Mouse (Mus musculus) limb, embryonic 15.5 days (tissue): ENCODE data around the gene Fbxw5. TPM values are rescaled to one million over a fixed set of nuclear protein-coding genes. Genes with fewer than 3 reads are reported as not detected.
A peak's percentile ranks its signal among the peaks of the same experiment; 100 is the strongest.

Experiments
- ATAC-seq: fragments of 200-750 bp; cut with Nextera tagmentation; 2 replicates; pipeline ENCODE4 v1.8.0; 2017; ENCODE audit warnings: low read depth, moderate TSS enrichment; ENCODE audit not compliant: insufficient number of reproducible peaks, low FRiP score, low TSS enrichment
- H3K27ac ChIP-seq: fragments of 300-500 bp; sonication (generic); 2 replicates; pipeline ENCODE4 v1.5.1; 2015; ENCODE audit warnings: moderate library complexity, mild to moderate bottlenecking, inconsistent platforms
- H3K27me3 ChIP-seq: fragments of 300-500 bp; sonication (generic); 2 replicates; pipeline ENCODE4 v1.6.1; 2015; ENCODE audit warnings: inconsistent platforms
- H3K36me3 ChIP-seq: fragments of 300-500 bp; sonication (generic); 2 replicates; pipeline ENCODE4 v1.6.1; 2015; ENCODE audit warnings: inconsistent platforms
- H3K4me1 ChIP-seq: fragments of 300-500 bp; sonication (generic); 2 replicates; pipeline ENCODE4 v1.6.1; 2015; ENCODE audit warnings: inconsistent platforms
- H3K4me2 ChIP-seq: fragments of 300-500 bp; sonication (generic); 2 replicates; pipeline ENCODE4 v1.6.1; 2015; ENCODE audit warnings: mild to moderate bottlenecking, inconsistent platforms
- H3K4me3 ChIP-seq: fragments of 300-500 bp; sonication (generic); 2 replicates; pipeline ENCODE4 v1.5.1; 2015; ENCODE audit warnings: mild to moderate bottlenecking, inconsistent platforms
- H3K9ac ChIP-seq: fragments of 300-500 bp; sonication (generic); 2 replicates; pipeline ENCODE4 v1.6.1; 2015; ENCODE audit warnings: inconsistent platforms
- H3K9me3 ChIP-seq: fragments of 300-500 bp; sonication (generic); 2 replicates; pipeline ENCODE4 v1.6.1; 2016; ENCODE audit warnings: inconsistent platforms
- WGBS: fragments of 180-500 bp; shearing (Covaris S2); methylation state at CpG from one replicate; pipeline ENCODE4 v1.1.7; 2015; 5-methylcytosine and 5-hydroxymethylcytosine counted together
- polyA plus RNA-seq: library from polyadenylated mRNA; unstranded; fragments of >200 nt; fragmentation: Nextera tagmentation; extraction: Ambion mirVana; gene quantifications from 2 replicates; pipeline ENCODE4 v1.2.1, GENCODE M21; 2015

Fbxw5 gene
- polyA plus RNA-seq, 1 experiment from 2014 or later = 73.0 TPM

DNA sequence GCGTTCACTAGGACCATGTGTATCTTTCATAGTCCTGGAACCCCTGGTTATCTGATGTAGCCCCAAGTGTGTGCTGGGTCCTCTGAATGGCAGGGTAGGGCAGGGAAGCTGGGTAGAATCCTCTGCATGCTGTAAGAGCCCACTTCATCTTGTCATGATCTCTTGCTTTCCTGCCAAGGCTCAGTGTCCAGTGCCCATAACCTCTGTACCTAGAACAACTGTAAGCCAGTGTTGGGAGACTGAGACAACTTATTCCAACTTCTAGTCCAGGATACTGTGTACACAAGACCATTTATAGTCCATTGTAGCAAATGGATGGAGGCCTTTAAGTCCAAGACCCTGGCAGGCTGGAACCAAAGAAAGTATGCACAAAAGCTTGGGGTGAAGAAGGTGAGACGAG lies 35.3 kb upstream of the Fbxw5 start:
- Histone ChIP-seq H3K27me3 (no peaks in the 10 kb centered on the region), H3K9ac (no peak overlapping the region), H3K4me2 (no peak overlapping the region), H3K36me3 (no peaks in the 10 kb centered on the region), H3K4me1 (peaks cover 33% of the 10 kb centered on the region), H3K9me3 (no peaks in the 10 kb centered on the region), H3K4me3 (no peak overlapping the region), H3K27ac (no peak overlapping the region)
- ATAC-seq = no peak
- WGBS = 81% methylated on average over 2 of the region's 2 CpGs

DNA sequence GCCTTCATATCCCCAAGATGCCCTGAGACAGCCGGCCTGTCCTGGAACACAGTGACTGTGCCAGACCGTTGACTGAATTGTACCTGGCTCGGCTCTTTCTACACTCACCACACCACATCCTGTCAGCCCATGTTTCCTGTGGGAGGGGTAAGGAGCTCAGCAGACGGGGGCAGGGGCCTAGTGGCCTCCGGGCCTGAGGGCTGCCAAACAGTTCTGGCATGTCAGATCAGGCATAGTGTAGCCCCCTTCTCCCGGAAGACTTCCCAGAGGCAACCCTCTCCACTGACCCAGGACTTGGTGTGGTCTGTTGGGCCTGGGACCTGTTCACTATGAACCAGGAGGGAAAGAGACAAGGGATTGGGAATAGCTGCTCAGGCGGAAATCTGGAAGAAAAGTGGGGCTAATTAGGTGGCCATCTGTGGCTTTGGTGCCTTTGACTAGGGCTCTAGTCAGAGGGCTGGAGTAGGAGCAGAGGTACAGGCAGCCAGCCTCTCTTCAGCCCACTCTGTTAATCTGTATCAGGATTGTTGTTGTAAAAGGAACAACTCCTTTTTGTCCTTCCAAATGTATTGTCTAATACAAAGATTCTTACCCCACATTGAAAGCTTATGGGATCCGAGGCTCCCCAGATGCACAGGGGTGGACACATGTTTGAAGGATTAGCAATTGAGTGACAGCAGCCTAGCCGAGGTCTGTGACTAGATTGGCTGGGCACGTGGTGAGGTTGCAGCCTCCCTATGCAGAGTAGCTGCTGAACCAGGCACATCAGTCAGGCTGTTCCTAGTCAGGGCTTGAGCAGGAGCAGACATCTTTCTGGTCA lies 34.5 kb upstream of the Fbxw5 start:
- Histone ChIP-seq H3K27me3 (no peaks in the 10 kb centered on the region), H3K4me2 (no peak overlapping the region), H3K36me3 (no peaks in the 10 kb centered on the region), H3K9me3 (no peaks in the 10 kb centered on the region), H3K27ac (peak overlapping the region; percentile 22; the same call in 1 of the 2 replicates), H3K4me1 (peaks cover 30% of the 10 kb centered on the region), H3K9ac (no peak overlapping the region), H3K4me3 (no peak overlapping the region)
- WGBS = 33% methylated on average over 10 of the region's 10 CpGs
- no peak for ATAC-seq

DNA sequence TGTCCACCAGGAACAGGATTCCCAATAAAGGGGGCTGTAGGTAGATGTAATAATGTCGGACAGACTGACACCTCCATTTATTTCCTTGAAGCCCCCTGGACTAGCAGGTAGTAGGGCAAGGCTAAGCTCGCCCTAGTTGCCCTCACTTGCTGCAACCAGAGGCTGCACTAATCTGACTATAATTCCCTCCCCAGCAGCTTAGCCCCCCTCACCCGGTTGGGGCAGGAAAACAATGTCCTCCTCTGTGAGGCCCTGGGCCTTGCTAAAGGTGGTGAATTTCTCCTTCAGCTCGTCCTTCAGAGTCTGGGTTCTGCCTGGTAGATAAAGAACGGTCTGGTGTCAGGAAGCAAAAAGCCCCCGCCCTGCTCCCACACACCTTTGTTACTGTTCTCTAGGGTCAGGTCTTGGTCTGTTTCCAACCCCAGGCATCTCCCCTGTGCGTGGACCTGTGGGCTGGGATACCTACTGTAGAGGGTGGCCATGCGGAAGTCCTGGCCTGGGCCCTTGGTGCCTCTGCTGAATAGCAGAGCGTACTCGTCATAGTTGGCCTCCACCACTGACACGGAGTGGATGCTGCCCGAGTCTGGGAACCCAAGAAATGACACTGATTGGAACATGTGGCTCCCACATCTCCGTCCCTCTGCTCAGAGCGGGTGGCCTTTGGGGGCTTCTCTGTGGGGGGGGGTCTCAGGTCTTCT lies 32.8 kb upstream of the Fbxw5 start:
- H3K4me3 ChIP-seq = no peak overlapping the region
- H3K4me2 ChIP-seq = no peak overlapping the region
- 76% methylated on average over 14 of the region's 14 CpGs for WGBS
- peaks cover 19% of the 10 kb centered on the region for H3K4me1 ChIP-seq
- H3K36me3 ChIP-seq = no peaks in the 10 kb centered on the region
- no peaks in the 10 kb centered on the region for H3K27me3 ChIP-seq
- H3K27ac ChIP-seq = no peak overlapping the region
- H3K9ac ChIP-seq = no peak overlapping the region
- no peaks in the 10 kb centered on the region for H3K9me3 ChIP-seq
- no peak for ATAC-seq

DNA sequence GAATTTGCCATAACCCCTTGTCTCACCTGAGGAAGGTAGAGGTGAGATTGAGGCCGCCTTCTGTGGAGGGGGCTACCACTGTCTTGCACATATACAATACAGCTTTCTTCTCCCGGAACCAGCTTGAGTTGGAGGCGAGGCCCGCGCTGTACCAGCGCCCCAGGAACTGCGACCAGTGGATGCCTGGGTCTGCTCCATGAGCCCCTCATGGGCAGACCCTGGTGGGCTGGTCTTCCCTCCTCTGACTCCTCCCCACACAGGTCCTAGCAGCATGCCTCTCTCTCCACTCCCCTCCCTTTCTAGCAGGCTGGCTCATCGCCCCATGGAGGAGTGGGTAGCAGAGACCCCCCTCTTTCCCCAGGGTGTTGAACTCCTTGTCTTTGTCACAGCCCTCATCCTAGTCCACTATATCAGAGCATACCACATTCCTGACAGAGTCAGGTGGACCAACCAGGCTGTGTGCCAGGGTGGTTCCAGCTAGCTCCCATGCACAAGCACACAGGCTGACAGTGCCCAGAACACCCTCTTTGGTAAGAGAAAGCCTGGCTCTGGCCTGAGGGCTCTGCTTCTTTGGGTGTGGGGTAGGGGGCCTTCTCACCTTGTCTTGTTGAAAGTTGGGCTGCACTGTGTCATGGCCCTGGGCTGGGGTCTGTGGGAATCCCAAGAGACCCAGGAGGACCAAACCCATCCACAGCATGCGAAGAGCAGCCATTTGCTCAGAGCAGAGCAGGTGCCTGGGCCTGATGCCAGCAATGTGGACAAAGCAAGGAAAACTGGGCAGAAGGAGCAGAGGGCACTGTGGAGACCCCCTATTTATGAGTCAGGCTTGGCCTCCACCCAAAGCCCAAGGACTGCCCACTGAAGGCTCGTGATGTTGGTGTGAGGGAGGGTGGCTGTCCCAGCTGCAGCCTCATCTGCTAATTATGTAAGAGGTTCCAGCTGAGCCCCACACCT lies 31.3 kb upstream of the Fbxw5 start:
- peaks cover 19% of the 10 kb centered on the region for H3K4me1 ChIP-seq
- ATAC-seq = no peak
- no peak overlapping the region for H3K9ac ChIP-seq
- WGBS = 65% methylated on average over 10 of the region's 10 CpGs
- no peaks in the 10 kb centered on the region for H3K27me3 ChIP-seq
- H3K9me3 ChIP-seq = no peaks in the 10 kb centered on the region
- no peaks in the 10 kb centered on the region for H3K36me3 ChIP-seq
- H3K4me2 ChIP-seq = no peak overlapping the region
- no peak overlapping the region for H3K4me3 ChIP-seq
- H3K27ac ChIP-seq = no peak overlapping the region

DNA sequence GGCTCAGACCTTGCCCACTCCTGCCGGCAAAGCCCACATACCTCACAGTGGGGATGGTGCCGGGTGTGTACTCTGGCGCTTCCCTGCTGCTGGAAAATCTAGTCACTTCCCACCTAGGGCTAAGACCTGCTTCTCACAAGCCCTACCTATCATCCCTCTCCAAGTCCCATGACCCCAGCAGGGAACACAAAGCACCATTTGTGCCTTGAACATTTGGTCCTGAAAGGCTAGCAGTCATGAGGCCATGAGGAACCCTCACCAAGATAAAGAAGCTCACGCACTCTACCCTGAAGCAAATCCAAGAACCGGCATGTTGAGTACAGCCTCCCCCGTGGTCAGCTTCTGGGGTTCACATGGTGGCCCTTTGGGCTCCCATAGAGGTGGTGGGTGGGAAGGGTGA lies 30.6 kb upstream of the Fbxw5 start, which contains the start of gene Ptgds:
Gene Ptgds, minus strand, starts transcription at position 78 of the 400 bp plus-strand sequence.
- Histone ChIP-seq H3K4me2 (no peak within 1 kb of the TSS), H3K9ac (no peak within 1 kb of the TSS), H3K27me3 (no peaks in the 10 kb centered on the region), H3K36me3 (no peaks in the 10 kb centered on the region), H3K4me3 (no peak within 1 kb of the TSS), H3K4me1 (peaks cover 19% of the 10 kb centered on the region), H3K27ac (no peak within 1 kb of the TSS), H3K9me3 (no peaks in the 10 kb centered on the region)
- ATAC-seq = no peak
- WGBS = 51% methylated on average over 6 of the region's 6 CpGs

DNA sequence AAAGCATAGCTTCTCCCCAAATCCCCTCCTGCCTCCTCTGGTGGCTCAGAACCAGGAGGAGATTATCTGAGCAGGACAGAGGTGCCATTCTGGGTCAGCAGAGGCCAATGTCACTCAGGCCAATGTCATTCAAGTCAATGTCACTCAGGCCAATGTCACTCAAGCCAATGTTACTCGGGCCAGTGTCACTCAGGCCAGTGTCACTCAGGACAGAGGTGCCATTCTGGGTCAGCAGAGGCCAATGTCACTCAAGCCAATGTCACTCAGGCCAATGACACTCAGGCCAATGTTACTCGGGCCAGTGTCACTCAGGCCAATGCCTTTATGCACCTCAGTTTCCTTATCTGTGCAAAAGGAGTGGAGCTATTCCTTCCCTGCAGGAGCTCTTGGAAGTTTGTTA lies 28.0 kb upstream of the Fbxw5 start:
- H3K36me3 ChIP-seq = no peaks in the 10 kb centered on the region
- no peak overlapping the region for H3K4me3 ChIP-seq
- H3K27ac ChIP-seq = no peak overlapping the region
- H3K9ac ChIP-seq = no peak overlapping the region
- peaks cover 14% of the 10 kb centered on the region for H3K4me1 ChIP-seq
- ATAC-seq = no peak
- no peak overlapping the region for H3K4me2 ChIP-seq
- no peaks in the 10 kb centered on the region for H3K9me3 ChIP-seq
- WGBS = 78% methylated on average over 2 of the region's 2 CpGs
- H3K27me3 ChIP-seq = no peaks in the 10 kb centered on the region

DNA sequence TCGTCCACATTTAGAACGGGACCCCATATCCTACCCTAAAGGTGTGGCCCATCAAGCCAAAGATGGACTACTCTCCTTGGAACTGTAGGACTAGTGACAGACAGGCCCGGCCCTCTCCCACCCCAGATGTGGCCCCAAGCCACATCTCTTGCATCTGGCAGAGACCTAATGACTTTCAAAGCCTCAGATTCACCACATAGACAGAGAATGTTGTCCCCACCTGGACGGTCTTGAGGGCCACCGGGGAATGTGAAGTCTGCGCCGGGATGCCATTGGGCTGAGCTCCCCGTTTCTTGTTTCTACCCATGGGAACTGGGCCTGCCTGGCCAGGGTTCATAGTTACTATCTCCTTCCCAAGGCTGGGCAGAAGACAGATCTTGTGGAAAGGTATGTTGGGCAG lies 23.0 kb upstream of the Fbxw5 start:
- no peaks in the 10 kb centered on the region for H3K9me3 ChIP-seq
- H3K27me3 ChIP-seq = no peaks in the 10 kb centered on the region
- no peaks in the 10 kb centered on the region for H3K4me1 ChIP-seq
- no peak overlapping the region for H3K9ac ChIP-seq
- H3K27ac ChIP-seq = no peak overlapping the region
- H3K4me2 ChIP-seq = no peak overlapping the region
- WGBS = 83% methylated on average over 8 of the region's 8 CpGs
- H3K4me3 ChIP-seq = no peak overlapping the region
- ATAC-seq = no peak
- no peaks in the 10 kb centered on the region for H3K36me3 ChIP-seq

DNA sequence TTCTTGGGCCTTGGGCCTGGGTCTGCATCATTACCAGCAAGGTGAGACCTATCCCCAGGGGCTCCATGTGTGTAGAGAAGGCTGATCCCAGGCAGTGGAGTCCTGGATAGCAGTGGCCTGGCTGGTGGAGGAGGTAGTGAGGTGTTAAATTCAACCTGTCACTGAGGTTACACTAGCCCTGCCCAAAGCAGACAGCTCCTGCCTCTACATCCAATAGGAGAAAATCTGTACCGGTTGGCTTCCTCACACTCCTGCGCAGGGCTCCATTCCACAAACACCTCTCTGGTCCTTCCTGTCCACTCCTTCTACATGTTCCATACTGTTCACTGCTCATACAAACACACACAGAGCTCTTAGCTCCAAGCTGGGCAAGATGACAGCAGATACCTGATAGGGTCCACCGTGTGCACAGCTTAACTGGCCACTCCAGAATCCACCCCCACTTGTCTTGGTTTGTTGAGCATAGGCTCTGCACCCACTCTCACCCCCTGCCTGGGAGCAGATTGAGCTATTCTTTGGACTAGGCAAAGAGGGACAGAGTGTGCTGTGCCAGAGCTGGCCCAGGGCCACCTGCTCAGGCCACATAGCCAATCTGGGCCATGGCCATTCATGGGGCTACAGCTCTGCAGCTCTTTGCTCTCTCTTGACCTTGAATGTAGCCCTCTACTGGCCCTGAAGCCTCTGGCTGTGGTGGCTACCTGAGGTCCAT lies 22.4 kb upstream of the Fbxw5 start:
- WGBS = 83% methylated on average over 3 of the region's 3 CpGs
- Histone ChIP-seq H3K27ac (no peak overlapping the region), H3K9me3 (no peaks in the 10 kb centered on the region), H3K36me3 (no peaks in the 10 kb centered on the region), H3K4me1 (no peaks in the 10 kb centered on the region), H3K4me2 (no peak overlapping the region), H3K4me3 (no peak overlapping the region), H3K9ac (no peak overlapping the region), H3K27me3 (no peaks in the 10 kb centered on the region)
- ATAC-seq = no peak; the same call in 1 of the 2 replicates

DNA sequence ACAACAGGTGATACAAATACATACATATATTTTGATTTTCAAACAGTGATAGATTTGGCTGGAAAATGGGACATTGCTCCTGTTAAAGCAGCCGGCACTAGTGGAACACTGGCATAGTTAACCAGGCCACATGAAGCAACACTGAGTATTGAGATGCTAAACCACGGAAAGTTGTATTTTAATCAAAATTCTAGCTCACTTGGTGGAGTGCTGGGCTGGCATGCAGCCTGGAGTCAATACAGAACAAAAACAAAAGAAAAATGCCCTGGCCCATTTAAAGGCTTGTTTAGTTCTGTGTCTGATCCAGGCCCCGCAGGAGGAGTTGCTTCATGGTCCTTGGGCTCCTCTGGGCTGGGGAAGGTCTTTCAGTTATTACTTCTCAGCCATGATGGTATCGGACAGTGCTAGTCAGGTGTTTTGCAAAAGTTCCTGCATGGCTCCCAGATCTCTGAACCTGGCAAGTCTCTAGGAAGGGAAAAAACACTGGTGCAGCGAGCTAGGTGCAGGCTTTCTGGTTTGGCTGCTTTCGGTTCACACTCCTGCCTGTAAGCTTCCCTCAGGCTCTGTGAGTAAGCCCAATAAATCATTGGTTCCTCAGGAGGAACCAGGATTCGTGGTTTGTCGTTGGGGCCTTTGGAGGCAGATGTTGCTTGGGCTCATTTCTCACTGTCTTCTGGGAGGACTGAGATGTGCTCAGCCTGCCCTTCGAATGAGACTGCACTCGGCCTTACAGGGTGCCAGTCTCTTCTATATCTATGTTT lies 20.8 kb upstream of the Fbxw5 start:
- Histone ChIP-seq H3K9me3 (no peaks in the 10 kb centered on the region), H3K27ac (peak overlapping the region; percentile 71), H3K4me1 (no peaks in the 10 kb centered on the region), H3K36me3 (no peaks in the 10 kb centered on the region), H3K27me3 (no peaks in the 10 kb centered on the region), H3K4me2 (no peak overlapping the region), H3K9ac (no peak overlapping the region), H3K4me3 (no peak overlapping the region)
- 48% methylated on average over 10 of the region's 10 CpGs for WGBS
- ATAC-seq = no peak

DNA sequence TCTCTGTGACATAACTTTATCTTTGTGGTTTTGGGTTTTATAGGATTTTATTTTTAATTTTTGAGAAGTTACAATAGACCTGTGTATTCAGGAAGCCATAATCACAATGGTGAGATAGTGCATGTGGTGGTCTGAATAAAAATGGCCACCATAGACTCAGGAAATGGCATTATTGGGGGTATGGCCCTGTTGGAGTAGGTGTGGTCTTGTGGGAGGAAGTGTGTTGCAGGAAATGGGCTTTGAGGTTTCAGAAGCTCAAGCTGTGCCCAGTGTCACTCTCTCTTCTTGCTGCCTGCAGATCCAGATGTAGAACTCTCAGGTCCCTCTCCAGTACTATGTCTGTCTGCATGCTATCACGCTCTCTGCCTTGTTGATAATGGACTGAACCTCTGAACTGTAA lies 20.0 kb upstream of the Fbxw5 start:
- 85% methylated on average over 1 of the region's 1 CpGs for WGBS
- no peak for ATAC-seq
- Histone ChIP-seq H3K27me3 (no peaks in the 10 kb centered on the region), H3K27ac (peak overlapping the region; percentile 48; the same call in 1 of the 2 replicates), H3K9ac (no peak overlapping the region), H3K9me3 (no peaks in the 10 kb centered on the region), H3K36me3 (no peaks in the 10 kb centered on the region), H3K4me3 (no peak overlapping the region), H3K4me2 (no peak overlapping the region), H3K4me1 (no peaks in the 10 kb centered on the region)

DNA sequence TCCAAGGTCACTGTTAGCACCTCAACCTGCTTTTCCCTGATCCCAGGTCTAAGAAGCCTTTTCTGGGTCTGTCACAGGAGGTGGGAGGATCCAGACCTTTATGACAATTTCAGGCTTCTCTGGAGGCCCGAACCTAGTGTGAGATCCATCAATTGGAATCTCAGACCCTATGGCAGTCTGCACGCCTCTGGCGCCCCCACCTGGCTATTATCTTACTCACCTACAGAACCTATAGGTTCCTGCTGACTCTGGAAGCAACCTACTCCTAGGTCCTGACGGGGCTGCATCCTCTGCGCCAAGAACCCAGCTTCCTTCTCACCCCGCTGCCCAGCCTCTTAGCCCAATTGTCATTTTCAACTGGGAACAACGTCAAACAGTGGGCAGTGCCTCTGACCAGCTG lies 17.6 kb upstream of the Fbxw5 start:
- Histone ChIP-seq H3K4me3 (no peak overlapping the region), H3K9me3 (no peaks in the 10 kb centered on the region), H3K4me1 (no peaks in the 10 kb centered on the region), H3K4me2 (no peak overlapping the region), H3K36me3 (no peaks in the 10 kb centered on the region), H3K27me3 (0 out of 2 replicates have a peak, but pooled peaks cover under 1% of the 10 kb centered on the region), H3K27ac (no peak overlapping the region), H3K9ac (no peak overlapping the region)
- no peak for ATAC-seq
- WGBS = 23% methylated on average over 7 of the region's 7 CpGs
